Mouse (Mus musculus) heart, adult 2 months (tissue): ENCODE results near the gene Mcm2. TPM values are rescaled to one million over a fixed set of nuclear protein-coding genes. Genes with fewer than 3 reads are reported as not detected.

Source experiments
- DNase-seq, 2 experiments: peaks; one replicate each; pipeline ENCODE4 v3.0.0; 2021
- H3K27ac ChIP-seq: fragments of 200-600 bp; 2 replicates; pipeline ENCODE4 v1.8.1; 2022
- H3K27me3 ChIP-seq: fragments of 200-500 bp; 2 replicates; pipeline ENCODE4 v1.6.1; 2012; ENCODE audit warnings: mild to moderate bottlenecking, low read length, inconsistent platforms, mixed read lengths; ENCODE audit not compliant: control insufficient read depth, insufficient read depth
- H3K36me3 ChIP-seq: fragments of 200-500 bp; 2 replicates; pipeline ENCODE4 v1.6.1; 2012; ENCODE audit warnings: low read length, inconsistent platforms; ENCODE audit not compliant: control insufficient read depth, insufficient read depth
- H3K4me1 ChIP-seq: fragments of 200-500 bp; 2 replicates; pipeline ENCODE4 v1.6.1; 2011; ENCODE audit warnings: low read length; ENCODE audit not compliant: control insufficient read depth, insufficient read depth
- H3K4me3 ChIP-seq: fragments of 200-600 bp; 2 replicates; pipeline ENCODE4 v1.8.1; 2022
- H3K79me2 ChIP-seq: fragments of 200-500 bp; replicated peaks from 2 replicates; pipeline ENCODE4 v1.6.1; 2012; ENCODE audit warnings: mild to moderate bottlenecking, inconsistent platforms, low read length, moderate library complexity, mixed read lengths; ENCODE audit not compliant: control insufficient read depth, insufficient read depth
- H3K9ac ChIP-seq: fragments of 200-500 bp; 2 replicates; pipeline ENCODE4 v1.6.1; 2012; ENCODE audit warnings: low read depth, mild to moderate bottlenecking, control low read depth, inconsistent platforms, low read length, mixed read lengths
- CTCF ChIP-seq: fragments of 200-600 bp; IDR thresholded peaks from 2 replicates; pipeline ENCODE4 v1.8.1; 2022; ENCODE audit warnings: antibody characterized with exemption, mild to moderate bottlenecking, moderate library complexity
- EP300 ChIP-seq: fragments of 200-500 bp; IDR thresholded peaks from 2 replicates; pipeline ENCODE4 v1.6.1; 2011; ENCODE audit warnings: low read depth, low read length, control low read depth; ENCODE audit not compliant: insufficient read depth
- POLR2A ChIP-seq: fragments of 200-500 bp; IDR thresholded peaks from 2 replicates; pipeline ENCODE4 v1.6.1; 2011; ENCODE audit warnings: mild to moderate bottlenecking, low read depth, low read length, control low read depth; ENCODE audit not compliant: insufficient read depth
- WGBS: fragments of 180-500 bp; shearing (Covaris S2); methylation state at CpG from one replicate; pipeline ENCODE4 v1.1.7; 2018; 5-methylcytosine and 5-hydroxymethylcytosine counted together
- intact Hi-C: fragments of 180-260 bp; cut with DNase I; formaldehyde crosslinking; loops from one replicate; pipeline ENCODE4 v1.15.1; 2025
- polyA plus RNA-seq: library from polyadenylated mRNA; depleted of rRNA; stranded (reverse); fragments of >200 nt; gene quantifications from 2 replicates; pipeline ENCODE4 v1.2.3, GENCODE M21; 2012
- total RNA-seq, 2 experiments: library from RNA; stranded (reverse); gene quantifications; 2 replicates each; pipeline ENCODE4 v1.2.3; 2021

Gene Mcm2
- total and polyA plus RNA-seq, 3 experiments = 4.8 to 6.1 (median 5.3) TPM

GRCm38 (mm10) chr6:88872811-88873210, 25.8 kb downstream of the Mcm2 start:
- H3K9ac ChIP-seq = no peak overlapping the region
- intact Hi-C loops = no loop called here
- peaks cover 2% of the 10 kb centered on the region; the same call in 1 of the 2 replicates for H3K27me3 ChIP-seq
- TF ChIP-seq EP300 = no peak
- TF ChIP-seq POLR2A = no peak
- no peak for TF ChIP-seq CTCF
- no peak for DNase-seq
- no peak overlapping the region for H3K27ac ChIP-seq
- no peaks in the 10 kb centered on the region for H3K79me2 ChIP-seq
- H3K36me3 ChIP-seq = no peaks in the 10 kb centered on the region
- 61% methylated on average over 7 of the region's 7 CpGs for WGBS
- H3K4me1 ChIP-seq = no peaks in the 10 kb centered on the region
- H3K4me3 ChIP-seq = no peak overlapping the region

- TF ChIP-seq CTCF = no peak
- TF ChIP-seq POLR2A = no peak
- Histone ChIP-seq H3K79me2 (no peaks in the 10 kb centered on the region), H3K4me1 (no peaks in the 10 kb centered on the region), H3K9ac (no peak overlapping the region), H3K27me3 (peaks cover 2% of the 10 kb centered on the region; the same call in 1 of the 2 replicates), H3K4me3 (no peak overlapping the region), H3K27ac (no peak overlapping the region), H3K36me3 (no peaks in the 10 kb centered on the region)
- no peak for DNase-seq
- intact Hi-C loops = no loop called here
- 63% methylated on average over 8 of the region's 8 CpGs for WGBS
Observed at GRCm38 (mm10) chr6:88871546-88871945, 27.0 kb downstream of the Mcm2 start.

- TF ChIP-seq EP300 (no peak), POLR2A (no peak), CTCF (no peak)
- intact Hi-C loops = no loop called here
- Histone ChIP-seq H3K79me2 (no peaks in the 10 kb centered on the region), H3K36me3 (no peaks in the 10 kb centered on the region), H3K27me3 (peaks cover 2% of the 10 kb centered on the region; the same call in 1 of the 2 replicates), H3K4me1 (no peaks in the 10 kb centered on the region), H3K4me3 (no peak overlapping the region), H3K9ac (no peak overlapping the region), H3K27ac (no peak overlapping the region)
- WGBS = 32% methylated on average over 4 of the region's 4 CpGs
- no peak for DNase-seq
Observed at GRCm38 (mm10) chr6:88870594-88870993, 28.0 kb downstream of the Mcm2 start.

GRCm38 (mm10) chr6:88869459-88869858, 29.1 kb downstream of the Mcm2 start:
- no peak overlapping the region for H3K27ac ChIP-seq
- no peak for DNase-seq
- TF ChIP-seq EP300 (no peak), CTCF (no peak), POLR2A (no peak)
- H3K4me1 ChIP-seq = no peaks in the 10 kb centered on the region
- H3K4me3 ChIP-seq = no peak overlapping the region
- H3K36me3 ChIP-seq = no peaks in the 10 kb centered on the region
- H3K9ac ChIP-seq = no peak overlapping the region
- peaks cover under 1% of the 10 kb centered on the region; the same call in 1 of the 2 replicates for H3K27me3 ChIP-seq
- WGBS = 81% methylated on average over 7 of the region's 7 CpGs
- H3K79me2 ChIP-seq = no peaks in the 10 kb centered on the region
- intact Hi-C loops = no loop called here

- Histone ChIP-seq H3K4me1 (no peaks in the 10 kb centered on the region), H3K79me2 (no peaks in the 10 kb centered on the region), H3K4me3 (no peak overlapping the region), H3K9ac (no peak overlapping the region), H3K27me3 (no peaks in the 10 kb centered on the region), H3K36me3 (no peaks in the 10 kb centered on the region), H3K27ac (no peak overlapping the region)
- no peak for DNase-seq
- intact Hi-C loops = no loop called here
- TF ChIP-seq CTCF (no peak), EP300 (no peak), POLR2A (no peak)
- WGBS = 74% methylated on average over 7 of the region's 7 CpGs
Observed at GRCm38 (mm10) chr6:88865704-88866103, 32.9 kb downstream of the Mcm2 start.

- Histone ChIP-seq H3K27ac (no peak overlapping the region), H3K9ac (no peak overlapping the region), H3K27me3 (no peaks in the 10 kb centered on the region), H3K4me1 (peaks cover 3% of the 10 kb centered on the region; the same call in 1 of the 2 replicates), H3K79me2 (no peaks in the 10 kb centered on the region), H3K4me3 (no peak overlapping the region), H3K36me3 (no peaks in the 10 kb centered on the region)
- intact Hi-C loops = no loop called here
- peak; percentile 69 for TF ChIP-seq CTCF
- TF ChIP-seq POLR2A = no peak
- no peak for TF ChIP-seq EP300
- 24% methylated on average over 2 of the region's 2 CpGs for WGBS
- no peak for DNase-seq
Observed at GRCm38 (mm10) chr6:88860914-88861313, 37.7 kb downstream of the Mcm2 start.

- Histone ChIP-seq H3K9ac (no peak overlapping the region), H3K27ac (no peak overlapping the region)
- DNase-seq = no peak
Observed at GRCm38 (mm10) chr6:88858341-88858740, 40.2 kb downstream of the Mcm2 start.

More at GRCm38 (mm10) chr6:88858341-88858740, 40.2 kb downstream of the Mcm2 start:
- WGBS = 67% methylated on average over 7 of the region's 7 CpGs
- intact Hi-C loops = no loop called here
- H3K79me2 ChIP-seq = no peaks in the 10 kb centered on the region
- no peaks in the 10 kb centered on the region for H3K27me3 ChIP-seq
- H3K4me3 ChIP-seq = no peak overlapping the region
- H3K4me1 ChIP-seq = peaks cover 3% of the 10 kb centered on the region; the same call in 1 of the 2 replicates
- H3K36me3 ChIP-seq = no peaks in the 10 kb centered on the region
- no peak for TF ChIP-seq CTCF
- no peak for TF ChIP-seq POLR2A
- no peak for TF ChIP-seq EP300
